Mouse (Mus musculus): ENCODE measurements around the gene Lrrc37a. TPM values are rescaled to one million over a fixed set of nuclear protein-coding genes. Genes with fewer than 3 reads are reported as not detected.

Gene Lrrc37a
- polyA plus RNA-seq, 1 experiment from 2014 or later = not detected

Other genes starting within 250 kb of the Lrrc37a start
- 4.6 and 4.7 TPM in 2 replicates for gene Map3k14, start 237.1 kb downstream of the Lrrc37a start, polyA plus RNA-seq (2016; fragmentation: Nextera tagmentation; extraction: Ambion mirVana)
- gene Arhgap27, start 140.9 kb downstream of the Lrrc37a start, polyA plus RNA-seq (2016; fragmentation: Nextera tagmentation; extraction: Ambion mirVana) = 3.2 and 3.7 TPM in 2 replicates
- 10.3 and 11.1 TPM in 2 replicates for gene Plekhm1, start 91.9 kb downstream of the Lrrc37a start, polyA plus RNA-seq (2016; fragmentation: Nextera tagmentation; extraction: Ambion mirVana)
- not detected in 2 replicates for gene Gm884, start 116.5 kb upstream of the Lrrc37a start, polyA plus RNA-seq (2016; fragmentation: Nextera tagmentation; extraction: Ambion mirVana)
- not detected in 2 replicates for gene Lyzl6, start 134.3 kb upstream of the Lrrc37a start, polyA plus RNA-seq (2016; fragmentation: Nextera tagmentation; extraction: Ambion mirVana)
- not detected in 2 replicates for gene Rprml, start 145.0 kb upstream of the Lrrc37a start, polyA plus RNA-seq (2016; fragmentation: Nextera tagmentation; extraction: Ambion mirVana)
- 95.2 and 95.4 TPM in 2 replicates for gene Gosr2, start 193.3 kb upstream of the Lrrc37a start, polyA plus RNA-seq (2016; fragmentation: Nextera tagmentation; extraction: Ambion mirVana)
- gene Wnt9b, start 245.2 kb upstream of the Lrrc37a start, polyA plus RNA-seq (2016; fragmentation: Nextera tagmentation; extraction: Ambion mirVana) = 0.40 and 0.69 TPM in 2 replicates

Data from forebrain, embryonic 12.5 days (tissue).